Mouse (Mus musculus) kidney, adult 18-20 months (tissue): ENCODE results near the gene Eif2b4.

Source experiments
- DNase-seq: peaks from one replicate; pipeline ENCODE4 v3.0.0; 2021

Gene Eif2b4

DNA sequence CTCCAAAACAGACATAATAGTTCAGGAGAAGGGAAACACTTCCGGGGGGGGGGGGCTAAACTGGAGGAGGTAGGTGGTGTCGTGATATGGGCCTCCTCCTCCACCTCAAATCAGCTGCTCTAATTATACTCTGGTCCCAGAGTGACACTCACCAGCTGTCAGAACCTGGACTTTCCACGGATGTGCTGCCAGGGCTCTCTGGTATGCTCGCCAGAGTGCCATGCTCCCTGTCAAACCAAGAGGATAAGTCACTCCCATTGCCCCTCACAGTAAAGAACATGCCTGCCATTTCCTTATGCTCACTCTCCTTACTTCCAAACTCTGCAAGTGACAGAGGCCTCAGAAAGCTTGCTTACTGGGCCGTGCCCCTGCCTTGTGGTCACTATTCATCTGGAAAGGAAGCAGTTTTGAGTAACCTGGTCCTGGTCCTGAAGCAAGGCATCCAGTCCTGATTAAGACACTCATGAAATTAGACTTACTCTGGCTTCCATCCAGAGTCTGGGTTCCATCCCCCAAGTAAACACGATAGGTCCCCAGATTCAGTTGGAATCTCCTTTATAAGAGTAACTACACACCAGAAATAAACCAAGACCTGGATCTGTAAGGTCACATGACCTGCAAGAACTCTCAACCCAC lies 39.6 kb downstream of the Eif2b4 start:
- DNase-seq, result no peak

DNA sequence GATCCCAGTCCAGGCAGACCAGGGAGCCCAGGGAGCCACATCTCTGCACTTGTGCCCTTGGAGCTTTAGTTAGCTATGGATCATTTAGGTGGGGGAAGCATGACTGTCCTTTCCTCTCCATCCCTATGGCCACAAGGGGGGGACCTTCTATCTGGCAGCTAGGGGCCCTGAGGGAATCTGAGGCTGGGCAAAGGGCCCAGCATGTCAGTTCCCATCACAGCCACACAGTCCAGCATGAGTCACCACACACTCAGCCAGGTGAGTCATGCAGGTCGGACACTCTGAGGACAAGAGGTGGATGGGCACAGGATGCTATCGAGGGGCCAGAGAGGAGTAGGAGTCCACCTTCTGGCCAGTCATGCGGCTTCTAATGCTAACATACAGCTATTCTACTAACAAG lies 41.5 kb downstream of the Eif2b4 start:
- DNase-seq, result no peak

DNA sequence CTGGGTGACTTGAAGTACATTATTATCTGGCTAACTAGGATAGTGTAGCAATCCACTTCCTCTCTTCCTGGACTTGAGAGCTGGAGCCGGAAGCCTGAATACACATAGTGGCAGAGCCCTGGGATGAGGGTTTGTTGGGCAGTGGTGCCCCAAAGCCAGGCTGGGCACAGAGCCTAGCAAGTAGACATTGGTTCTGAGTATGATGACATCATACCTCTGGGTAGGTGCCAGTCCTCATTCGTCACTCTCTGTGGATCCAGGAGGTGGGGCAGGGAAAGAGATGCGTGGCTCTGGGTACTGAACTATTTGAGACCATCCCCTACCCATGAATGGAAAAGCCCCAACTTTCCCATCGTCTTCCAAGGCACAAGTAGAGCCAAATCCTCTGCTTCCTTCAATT lies 43.4 kb downstream of the Eif2b4 start:
- DNase-seq, result no peak

DNA sequence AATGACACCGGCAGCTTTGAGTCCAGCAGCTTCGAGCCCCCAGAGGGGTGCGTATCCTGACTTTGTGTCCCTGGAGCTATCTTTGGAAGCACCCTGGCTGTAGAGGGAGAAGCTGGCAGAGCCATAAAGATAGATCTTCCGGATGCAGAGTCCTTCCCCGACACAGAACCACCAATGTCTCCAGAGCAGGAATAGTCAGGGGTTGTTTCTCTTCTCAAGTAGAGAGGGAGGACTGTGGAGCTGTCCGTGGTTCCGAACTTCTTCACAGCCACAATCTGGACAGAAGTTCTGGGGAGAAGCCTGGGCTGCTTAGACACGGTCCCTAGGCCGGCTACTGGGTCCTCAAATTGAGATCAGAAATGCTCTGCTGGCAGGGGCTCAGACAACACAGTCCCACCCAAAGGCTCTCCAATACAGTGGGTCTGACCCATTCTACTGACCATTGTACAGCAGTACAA lies 54.2 kb downstream of the Eif2b4 start:
- DNase-seq, result no peak

GRCm38 (mm10) chr5:31138241-31138967 lies 54.8 kb downstream of the Eif2b4 start, which contains the start of gene Ucn:
Ucn (minus strand) TSS chr5:31138829.
- no peak for DNase-seq

DNA sequence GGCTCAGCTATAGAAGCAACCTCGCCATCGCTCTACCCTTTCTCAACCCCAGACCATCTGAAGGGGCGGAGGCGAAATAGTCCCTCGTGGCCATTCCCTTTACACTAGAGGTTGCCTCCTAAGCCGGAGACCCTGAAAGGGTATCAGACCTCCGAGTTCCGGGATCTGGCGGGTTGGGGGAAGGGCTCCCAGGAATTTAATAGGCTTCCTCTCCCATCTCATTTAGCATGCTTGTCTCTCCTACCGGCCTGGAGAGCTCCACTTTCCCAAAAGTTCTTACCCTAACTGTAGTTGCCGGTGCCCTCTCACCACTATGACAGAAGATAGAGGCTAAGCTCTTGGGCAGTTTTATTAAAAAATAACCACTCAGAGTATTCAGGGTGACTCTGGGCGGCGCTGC lies 55.6 kb downstream of the Eif2b4 start:
- no peak for DNase-seq
